Mouse (Mus musculus): ENCODE data around the gene Atg16l2.

Atg16l2 gene

GRCm38 (mm10) chr7:101301881-101302456 lies at the start of gene Atg16l2:
Gene Atg16l2, minus strand, starts transcription at chr7:101302251.
- DNase-seq = peak; percentile 90

GRCm38 (mm10) chr7:101349861-101350260 lies 47.8 kb upstream of the Atg16l2 start:
- peak; percentile 88 for DNase-seq

GRCm38 (mm10) chr7:101348312-101348711 lies 46.3 kb upstream of the Atg16l2 start:
- no peak for DNase-seq

GRCm38 (mm10) chr7:101347767-101348270 lies 45.8 kb upstream of the Atg16l2 start, which contains the start of gene Arap1:
Gene Arap1, plus strand, starts transcription at chr7:101348067.
- DNase-seq = no peak

GRCm38 (mm10) chr7:101346991-101347390 lies 44.9 kb upstream of the Atg16l2 start:
- no peak for DNase-seq

- no peak for DNase-seq
These were observed 42.8 kb upstream of the Atg16l2 start for GRCm38 (mm10) chr7:101344892-101345291.

GRCm38 (mm10) chr7:101343135-101343534 lies 41.1 kb upstream of the Atg16l2 start:
- no peak for DNase-seq

GRCm38 (mm10) chr7:101341405-101341804 lies 39.4 kb upstream of the Atg16l2 start:
- DNase-seq = no peak

- no peak for DNase-seq
These were observed 35.4 kb upstream of the Atg16l2 start for GRCm38 (mm10) chr7:101337401-101337800.

GRCm38 (mm10) chr7:101336686-101337085 lies 34.6 kb upstream of the Atg16l2 start:
- DNase-seq = no peak

GRCm38 (mm10) chr7:101335228-101335627 lies 33.2 kb upstream of the Atg16l2 start:
- DNase-seq = no peak

- peak; percentile 66 for DNase-seq
These were observed 30.2 kb upstream of the Atg16l2 start for GRCm38 (mm10) chr7:101332045-101332831.

- no peak for DNase-seq
These were observed 28.8 kb upstream of the Atg16l2 start for GRCm38 (mm10) chr7:101330841-101331173.

GRCm38 (mm10) chr7:101330074-101330840 lies 28.2 kb upstream of the Atg16l2 start:
- DNase-seq = no peak

GRCm38 (mm10) chr7:101329606-101330005 lies 27.6 kb upstream of the Atg16l2 start:
- DNase-seq = no peak

- peak; percentile 85 for DNase-seq
These were observed 26.6 kb upstream of the Atg16l2 start for GRCm38 (mm10) chr7:101328621-101329158.

GRCm38 (mm10) chr7:101327786-101328185 lies 25.7 kb upstream of the Atg16l2 start:
- DNase-seq = no peak

- DNase-seq = no peak
These were observed 25.2 kb upstream of the Atg16l2 start for GRCm38 (mm10) chr7:101327263-101327662.

- DNase-seq = no peak
These were observed 24.0 kb upstream of the Atg16l2 start for GRCm38 (mm10) chr7:101326006-101326405.

- DNase-seq = no peak
These were observed 22.3 kb upstream of the Atg16l2 start for GRCm38 (mm10) chr7:101324142-101324962.

- DNase-seq = no peak
These were observed 21.1 kb upstream of the Atg16l2 start for GRCm38 (mm10) chr7:101323141-101323594.

GRCm38 (mm10) chr7:101321218-101321827 lies 19.3 kb upstream of the Atg16l2 start:
- DNase-seq = no peak

Data from layer of hippocampus, adult 9-11 months (tissue).